In genomic region chr17:76703823-76704222, GRCm38 (mm10) we compare ENCODE assay signal across 30 mouse cellular contexts.
"Had no signal": no experiment of that assay in that cellular context is flagged by ENCODE, and none has a peak within 500 bp of the region (broad histone marks: within the 10 kb centered on the region; RNA-seq: fewer than 3 reads in every experiment).

No protein-coding gene starts in this region.

- H3K27ac ChIP-seq: heart, embryonic 13.5 days; heart, embryonic 15.5 days; hindbrain, embryonic 10.5 days; hindbrain, embryonic 12.5 days; hindbrain, embryonic 13.5 days; hindbrain, embryonic 14.5 days; hindbrain, embryonic 15.5 days; hindbrain, postnatal 0 days; intestine, embryonic 15.5 days; kidney, embryonic 15.5 days; kidney, postnatal 0 days; layer of hippocampus, adult 2 months; left cerebral cortex, adult 2 months had no signal

- H3K9me3 ChIP-seq: heart, embryonic 12.5 days; heart, embryonic 13.5 days; heart, embryonic 15.5 days; hindbrain, embryonic 10.5 days; hindbrain, embryonic 12.5 days; hindbrain, embryonic 13.5 days; hindbrain, embryonic 15.5 days; intestine, embryonic 15.5 days; kidney, embryonic 15.5 days had no signal

- H3K36me3 ChIP-seq: heart, embryonic 12.5 days; heart, embryonic 13.5 days; heart, embryonic 15.5 days; hindbrain, embryonic 10.5 days; hindbrain, embryonic 12.5 days; hindbrain, embryonic 13.5 days; hindbrain, embryonic 15.5 days; intestine, embryonic 15.5 days; kidney, embryonic 15.5 days had no signal

- DNase-seq: heart, postnatal 10 days; heart, postnatal 14 days; heart, postnatal 36 days; heart, postnatal 4 days; kidney, adult 11 months; kidney, adult 18-20 months; kidney, adult 2 months; kidney, adult 8-10 months; kidney, adult 9 months; kidney, postnatal 10 days; kidney, postnatal 14 days; kidney, postnatal 25 days; kidney, postnatal 36 days; kidney, postnatal 4 days; layer of hippocampus, adult 9-11 months; layer of hippocampus, postnatal 36 days had no signal

- H3K4me1 ChIP-seq: heart, embryonic 12.5 days; heart, embryonic 13.5 days; heart, embryonic 15.5 days; hindbrain, embryonic 10.5 days; hindbrain, embryonic 12.5 days; hindbrain, embryonic 13.5 days; hindbrain, embryonic 15.5 days; intestine, embryonic 15.5 days; kidney, embryonic 15.5 days had no signal

- H3K4me3 ChIP-seq: heart, embryonic 12.5 days; heart, embryonic 13.5 days; heart, embryonic 15.5 days; hindbrain, embryonic 10.5 days; hindbrain, embryonic 12.5 days; hindbrain, embryonic 13.5 days; hindbrain, embryonic 15.5 days; intestine, embryonic 15.5 days; kidney, embryonic 15.5 days; layer of hippocampus, adult 2 months; left cerebral cortex, adult 2 months had no signal

- H3K27me3 ChIP-seq: heart, embryonic 12.5 days; heart, embryonic 13.5 days; heart, embryonic 15.5 days; hindbrain, embryonic 12.5 days; hindbrain, embryonic 13.5 days; hindbrain, embryonic 15.5 days; intestine, embryonic 15.5 days; kidney, embryonic 15.5 days had no signal

- H3K9ac ChIP-seq: heart, embryonic 12.5 days; heart, embryonic 13.5 days; heart, embryonic 15.5 days; hindbrain, embryonic 12.5 days; hindbrain, embryonic 13.5 days; hindbrain, embryonic 14.5 days; hindbrain, embryonic 15.5 days; intestine, embryonic 15.5 days; kidney, embryonic 15.5 days had no signal
